Mouse (Mus musculus) lung, postnatal 10 days (tissue): ENCODE data around the gene Camk1.
A peak's percentile ranks its signal among the peaks of the same experiment; 100 is the strongest.

Experiments used
- DNase-seq: peaks from one replicate; pipeline ENCODE4 v3.0.0; 2021

The Camk1 gene

DNA sequence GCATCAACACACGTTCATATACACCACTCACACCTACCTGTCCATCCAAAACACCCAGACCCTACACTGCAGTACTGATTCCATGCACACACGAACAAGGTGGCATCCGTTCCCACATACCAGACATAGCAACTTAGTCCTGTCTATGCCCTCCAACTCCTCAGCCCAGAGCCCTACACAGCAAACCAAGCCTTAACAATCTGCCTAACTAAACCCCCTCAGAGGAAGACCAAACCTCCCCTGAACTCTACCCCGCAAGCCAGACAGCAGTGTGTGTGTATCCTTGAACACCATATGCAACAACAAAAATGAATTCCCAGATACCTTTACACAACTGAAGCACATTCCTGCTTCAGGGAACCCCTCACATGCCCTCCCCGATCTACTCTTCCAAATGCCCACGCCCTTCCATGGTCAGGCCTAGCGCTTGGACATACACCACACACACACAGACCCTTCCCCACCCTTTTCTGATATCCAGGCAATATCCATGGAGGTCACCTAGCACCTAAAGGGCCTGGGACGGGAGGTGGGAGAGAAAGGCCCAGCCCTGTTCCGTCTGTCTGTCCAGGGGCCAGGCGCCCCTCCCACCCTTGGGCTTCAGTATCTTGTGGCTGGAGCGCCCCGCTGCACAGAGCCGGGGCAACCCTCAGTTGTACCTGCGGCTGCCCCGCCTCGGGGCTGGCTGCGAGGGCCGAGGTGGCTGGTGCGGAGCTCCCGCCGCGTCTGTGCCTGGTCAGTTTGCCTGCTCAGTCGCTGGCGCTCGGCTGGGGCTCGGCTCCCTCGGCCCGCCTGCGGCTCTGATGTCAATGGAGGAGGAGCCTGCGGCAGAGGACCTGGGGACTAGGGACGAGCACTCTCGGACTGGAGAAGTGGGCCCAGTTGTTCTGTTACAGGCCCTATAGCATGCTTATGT is at the start of gene Camk1:
TSS of gene Camk1 (minus strand) at position 808 of the 916 bp plus-strand sequence.
- peak; percentile 90 for DNase-seq

GRCm38 (mm10) chr6:113392387-113393071 is 48.7 kb upstream of the Camk1 start:
- DNase-seq, result peak; percentile 44

DNA sequence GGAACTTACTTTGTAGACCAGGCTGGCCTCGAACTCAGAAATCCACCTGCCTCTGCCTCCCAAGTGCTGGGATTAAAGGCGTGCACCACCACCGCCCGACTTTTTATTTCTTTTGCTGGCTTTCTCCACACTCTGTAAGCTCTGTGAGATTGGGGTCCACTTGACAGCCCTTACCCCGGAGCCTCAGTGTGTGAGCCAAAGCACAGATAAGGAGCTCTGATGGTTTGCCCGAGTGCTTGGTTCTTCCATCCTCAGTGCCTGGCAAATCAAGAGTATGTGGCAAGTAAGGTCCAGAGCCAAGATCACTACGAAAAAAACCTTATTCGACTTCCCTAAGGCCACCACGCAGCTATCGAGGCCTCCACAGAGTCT is 48.2 kb upstream of the Camk1 start:
- DNase-seq, result no peak

DNA sequence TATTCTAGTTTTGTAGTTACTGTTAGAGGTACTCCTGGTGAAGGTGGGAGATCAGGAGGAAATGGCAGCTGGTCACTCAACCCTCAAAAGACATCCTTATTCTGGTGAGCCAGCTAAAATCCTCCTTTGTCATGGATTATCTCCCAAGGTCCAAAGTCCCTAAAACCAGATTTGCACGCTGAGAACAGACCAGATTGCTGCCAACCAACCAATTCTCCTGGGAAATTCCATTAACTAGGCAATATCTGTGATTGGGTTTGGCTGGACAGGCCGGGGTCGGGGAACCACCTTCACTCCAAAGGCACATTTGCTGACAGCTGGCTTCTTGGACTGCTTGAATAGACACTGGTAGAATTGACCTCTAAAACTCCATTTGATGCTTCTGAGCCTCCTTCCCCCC is 46.9 kb upstream of the Camk1 start:
- no peak for DNase-seq

- DNase-seq, result no peak
Measured at GRCm38 (mm10) chr6:113388960-113389359, 45.2 kb upstream of the Camk1 start, which contains the start of gene Ttll3. Ttll3 (plus strand) TSS chr6:113389260.

GRCm38 (mm10) chr6:113386025-113386424 is 42.2 kb upstream of the Camk1 start:
- no peak for DNase-seq

DNA sequence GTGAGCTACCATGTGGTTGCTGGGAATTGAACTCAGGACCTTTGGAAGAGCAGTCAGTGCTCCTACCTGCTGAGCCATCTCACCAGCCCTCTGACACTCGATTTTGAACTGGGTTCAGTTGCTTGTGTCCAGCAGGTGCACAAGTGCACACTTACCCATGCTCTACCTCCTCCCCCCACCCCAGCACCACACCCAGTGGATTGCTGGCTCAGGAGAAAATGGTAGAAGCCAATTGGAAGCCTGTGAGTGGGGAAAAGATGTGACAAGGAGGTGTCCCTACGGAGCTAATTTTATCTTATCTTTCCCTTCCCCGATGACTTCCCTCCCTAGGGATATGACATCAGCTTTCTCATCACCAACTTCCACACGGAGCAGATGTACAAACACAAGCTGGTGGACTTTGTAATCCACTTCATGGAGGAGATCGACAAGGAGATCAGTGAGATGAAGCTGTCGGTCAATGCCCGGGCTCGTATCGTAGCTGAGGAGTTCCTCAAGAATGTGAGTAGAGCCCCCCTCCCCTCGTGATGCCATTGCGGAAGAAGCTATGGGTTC is 41.5 kb upstream of the Camk1 start:
- no peak for DNase-seq

GRCm38 (mm10) chr6:113384351-113384927 is 40.7 kb upstream of the Camk1 start:
- no peak for DNase-seq

DNA sequence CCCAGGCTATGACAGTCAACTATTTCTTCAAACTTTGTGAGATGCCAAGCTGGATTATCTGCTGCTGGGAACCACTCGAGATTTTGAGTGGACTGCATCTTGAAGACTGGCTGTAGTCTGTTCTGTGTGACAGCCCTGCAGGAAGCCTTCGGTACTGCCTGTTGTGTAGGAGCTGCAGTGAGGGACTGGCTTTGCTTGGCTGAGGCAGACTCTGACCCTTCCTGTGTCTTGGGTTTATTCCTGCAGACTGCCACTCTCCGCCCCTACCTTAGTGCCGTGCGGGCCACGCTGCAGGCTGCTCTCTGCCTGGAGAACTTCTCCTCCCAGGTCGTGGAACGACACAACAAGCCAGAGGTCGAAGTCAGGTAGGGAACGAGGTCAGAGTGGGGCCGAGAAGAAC is 36.7 kb upstream of the Camk1 start:
- DNase-seq, result no peak

DNA sequence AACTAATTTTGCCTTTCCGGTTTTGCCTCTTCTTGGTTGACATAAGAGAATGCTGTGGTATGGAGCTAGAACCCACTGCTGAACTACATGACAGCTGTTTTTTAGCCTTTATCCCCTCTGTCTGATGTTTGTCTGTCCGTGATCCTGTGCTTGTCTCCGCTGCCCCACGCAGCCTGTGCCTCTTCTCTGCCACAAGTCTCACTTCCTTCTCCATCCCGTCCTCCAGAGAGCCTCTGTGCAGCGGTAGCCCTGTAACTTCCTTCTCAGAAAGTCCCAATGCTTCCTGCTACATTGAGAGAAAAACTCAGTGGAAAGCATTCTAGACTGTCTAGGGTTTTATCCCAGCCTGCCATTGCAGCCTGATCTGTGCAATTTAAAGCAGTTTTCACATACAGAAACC is 35.5 kb upstream of the Camk1 start:
- DNase-seq, result no peak

GRCm38 (mm10) chr6:113377496-113378385 is 34.0 kb upstream of the Camk1 start, which contains the start of the genes Tada3 and Arpc4:
Tada3 (minus strand) TSS chr6:113377883.
Arpc4 (plus strand) TSS chr6:113378115.
- peak; percentile 95 for DNase-seq

DNA sequence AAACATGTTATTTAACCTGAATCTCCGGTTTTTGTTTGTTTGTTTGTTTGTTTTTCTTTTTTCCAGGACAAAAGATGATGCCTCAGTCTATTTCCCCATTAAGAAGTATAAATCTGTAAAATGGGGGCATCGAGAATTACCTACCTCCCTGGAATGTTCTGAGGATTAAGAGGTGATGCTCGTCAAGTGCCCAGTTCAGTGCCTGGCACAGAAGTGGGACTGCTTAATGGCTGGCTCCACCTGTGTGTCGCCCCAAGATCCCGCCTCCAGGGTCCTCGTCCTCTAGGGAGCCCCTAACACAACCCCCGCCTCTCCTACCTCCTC is 33.4 kb upstream of the Camk1 start:
- no peak for DNase-seq

DNA sequence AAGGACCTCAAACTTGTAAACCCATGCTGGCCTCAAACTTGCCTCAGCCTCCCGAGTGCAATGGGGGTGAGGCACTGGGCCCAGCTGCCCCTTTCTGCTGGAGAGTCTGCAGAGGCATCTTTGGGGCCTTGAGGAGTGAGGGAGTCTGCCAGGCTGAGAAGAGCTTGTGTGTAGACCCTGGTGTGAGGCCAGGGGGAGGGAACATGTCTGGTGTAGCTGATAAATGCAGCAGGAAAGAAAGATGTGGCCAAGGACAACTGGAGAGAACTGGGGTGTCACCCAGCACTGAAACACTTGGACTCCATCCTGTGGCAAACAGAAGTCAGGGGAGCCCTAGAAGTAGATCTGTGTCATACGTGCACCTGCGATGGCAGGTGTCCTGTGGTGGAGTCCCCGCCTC is 29.7 kb upstream of the Camk1 start:
- DNase-seq, result no peak

DNA sequence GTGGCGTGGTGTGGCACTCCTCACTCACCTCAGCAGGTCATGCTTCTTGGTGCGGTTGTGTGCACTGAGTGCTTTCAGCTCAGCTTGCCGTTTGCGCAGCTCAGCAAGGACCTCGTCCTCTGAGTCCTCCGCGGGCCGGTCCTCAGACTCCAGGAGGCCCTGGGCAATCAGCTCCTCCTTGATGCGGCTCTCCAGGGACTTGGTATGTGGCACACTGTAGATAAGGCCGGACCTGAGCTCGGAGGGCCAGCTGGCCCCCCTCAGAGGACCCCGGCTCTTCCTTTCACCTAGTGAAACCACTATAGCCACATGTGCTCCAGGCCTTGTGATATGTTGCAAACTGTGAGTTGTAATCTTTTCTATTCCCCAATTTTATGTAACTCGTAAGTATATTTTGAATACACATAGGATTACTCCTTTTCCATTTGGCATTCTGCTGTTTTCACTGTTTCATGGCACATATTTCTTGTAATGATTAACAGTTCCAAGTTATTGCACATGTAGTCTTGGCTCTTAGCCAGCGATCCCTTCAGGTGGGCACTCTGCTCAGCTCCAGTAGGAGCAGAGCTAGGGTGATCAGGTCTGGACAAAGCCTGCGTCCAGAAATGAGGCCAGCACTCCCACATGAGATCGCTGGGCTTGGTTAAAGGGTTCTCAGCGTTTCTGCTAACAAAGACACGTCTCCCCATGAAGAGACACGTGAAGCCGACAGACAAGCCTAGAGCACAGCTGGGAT is 26.6 kb upstream of the Camk1 start:
- no peak for DNase-seq

DNA sequence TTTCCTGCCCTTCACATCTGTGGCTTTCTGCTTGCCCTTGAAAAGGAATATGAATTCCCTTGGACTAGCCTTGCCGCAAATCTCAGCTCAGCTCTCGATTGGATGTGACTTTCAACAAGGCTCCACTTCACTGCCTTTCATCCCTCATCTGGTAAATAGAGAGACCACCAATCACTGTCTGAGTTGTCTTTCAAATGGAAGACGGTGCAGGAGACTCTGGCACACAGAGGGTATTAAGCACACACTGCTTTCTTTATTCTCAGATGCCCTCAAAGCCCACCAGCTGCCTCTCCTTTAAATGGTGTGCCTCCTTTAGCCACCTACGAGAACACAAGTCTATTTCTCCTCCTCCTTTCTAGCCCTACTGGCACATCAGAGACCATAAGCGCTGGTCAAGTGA is 24.8 kb upstream of the Camk1 start:
- DNase-seq, result no peak

GRCm38 (mm10) chr6:113368124-113368523 is 24.3 kb upstream of the Camk1 start:
- DNase-seq, result no peak

DNA sequence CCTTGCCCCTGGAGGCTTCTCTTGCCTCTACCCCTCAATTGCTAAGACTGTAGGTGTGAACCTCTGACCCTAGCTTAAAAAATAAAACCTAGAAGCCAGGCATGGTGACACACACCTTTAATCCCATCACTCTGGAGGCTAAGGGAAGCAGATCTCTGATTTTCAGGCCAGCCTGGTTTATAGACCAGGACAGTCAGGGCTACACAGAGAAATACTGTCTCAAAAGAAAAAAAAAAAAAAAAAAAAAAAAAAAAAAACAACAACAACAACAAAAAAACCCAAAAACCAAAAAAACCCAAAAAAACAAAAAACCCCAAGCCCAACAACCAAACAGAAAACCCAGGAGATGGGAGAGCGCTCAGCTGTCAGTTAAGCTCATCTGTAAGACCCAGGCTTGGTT is 23.8 kb upstream of the Camk1 start:
- no peak for DNase-seq

GRCm38 (mm10) chr6:113366639-113367038 is 22.9 kb upstream of the Camk1 start:
- no peak for DNase-seq

DNA sequence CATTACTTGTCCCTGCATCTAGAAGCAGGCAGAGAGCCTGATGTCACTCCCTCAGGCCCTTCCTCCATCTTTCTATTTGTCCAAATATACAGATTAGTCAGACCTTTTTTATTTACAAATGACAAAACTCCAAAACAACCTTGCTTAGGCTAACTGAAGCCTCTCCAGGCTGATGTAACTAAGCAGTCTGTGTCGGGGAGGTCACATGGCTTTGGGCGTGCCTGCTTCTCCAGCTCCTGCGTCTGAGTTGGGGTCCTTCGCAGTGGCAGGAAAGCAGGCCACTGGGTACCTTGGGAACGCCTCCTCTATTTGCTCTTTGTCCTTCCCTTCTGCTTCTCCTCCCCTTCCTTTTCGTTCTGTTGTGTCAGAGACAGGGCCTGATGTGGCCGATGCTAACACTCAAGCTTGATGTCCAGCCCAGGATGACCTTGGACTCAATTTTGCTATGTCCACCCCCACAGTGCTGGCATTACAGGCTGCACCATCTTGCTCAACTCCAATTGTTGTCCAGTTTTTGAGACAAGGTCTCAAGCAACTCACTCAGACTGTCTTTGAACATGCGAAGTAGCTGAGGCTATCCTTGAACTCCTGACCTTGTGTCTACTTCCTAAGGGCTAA is 20.8 kb upstream of the Camk1 start:
- DNase-seq, result no peak

DNA sequence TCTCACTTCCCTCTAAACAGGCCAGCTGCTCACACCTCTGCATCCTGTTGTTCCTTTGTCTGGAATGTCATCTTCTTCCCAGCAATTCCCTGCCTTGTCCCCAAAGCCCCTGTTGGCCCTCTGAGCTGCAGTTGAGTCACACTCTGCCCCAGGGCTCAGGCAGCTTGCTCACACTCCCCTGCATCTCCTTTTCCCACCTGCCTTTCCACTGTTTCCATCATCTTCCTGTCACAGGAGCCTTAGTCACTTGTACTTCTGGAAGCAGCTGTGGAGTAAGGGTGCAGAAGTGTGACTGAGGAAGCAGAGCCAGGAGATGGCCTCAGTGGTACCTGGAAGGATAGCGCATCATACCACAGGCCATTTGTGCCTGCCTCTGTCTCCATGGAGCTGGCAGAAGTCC is 18.5 kb upstream of the Camk1 start:
- DNase-seq, result no peak

DNA sequence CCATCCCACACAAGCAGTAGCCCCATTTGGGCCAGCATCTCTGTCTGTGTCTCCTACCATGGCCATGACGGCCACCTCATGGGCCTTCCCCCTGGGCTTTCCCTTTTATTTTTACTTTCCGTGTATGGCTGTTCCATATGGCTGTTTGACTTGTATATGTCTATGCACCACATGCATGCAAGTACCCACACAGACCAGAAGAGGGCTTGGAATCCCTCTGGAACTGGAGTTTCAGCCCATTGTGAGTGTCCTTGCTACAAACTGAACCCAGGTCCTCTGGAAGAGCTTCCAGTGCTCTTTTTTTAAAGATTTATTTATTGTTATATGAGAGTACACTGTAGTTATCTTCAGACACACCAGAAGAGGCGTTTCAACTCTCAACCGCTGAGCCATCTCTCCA is 17.7 kb upstream of the Camk1 start:
- no peak for DNase-seq
